Mouse (Mus musculus): ENCODE measurements around the gene Gars. TPM values are rescaled to one million over a fixed set of nuclear protein-coding genes. Genes with fewer than 3 reads are reported as not detected.

The Gars gene
- total RNA-seq, 1 experiment from 2014 or later: 119 TPM

DNA sequence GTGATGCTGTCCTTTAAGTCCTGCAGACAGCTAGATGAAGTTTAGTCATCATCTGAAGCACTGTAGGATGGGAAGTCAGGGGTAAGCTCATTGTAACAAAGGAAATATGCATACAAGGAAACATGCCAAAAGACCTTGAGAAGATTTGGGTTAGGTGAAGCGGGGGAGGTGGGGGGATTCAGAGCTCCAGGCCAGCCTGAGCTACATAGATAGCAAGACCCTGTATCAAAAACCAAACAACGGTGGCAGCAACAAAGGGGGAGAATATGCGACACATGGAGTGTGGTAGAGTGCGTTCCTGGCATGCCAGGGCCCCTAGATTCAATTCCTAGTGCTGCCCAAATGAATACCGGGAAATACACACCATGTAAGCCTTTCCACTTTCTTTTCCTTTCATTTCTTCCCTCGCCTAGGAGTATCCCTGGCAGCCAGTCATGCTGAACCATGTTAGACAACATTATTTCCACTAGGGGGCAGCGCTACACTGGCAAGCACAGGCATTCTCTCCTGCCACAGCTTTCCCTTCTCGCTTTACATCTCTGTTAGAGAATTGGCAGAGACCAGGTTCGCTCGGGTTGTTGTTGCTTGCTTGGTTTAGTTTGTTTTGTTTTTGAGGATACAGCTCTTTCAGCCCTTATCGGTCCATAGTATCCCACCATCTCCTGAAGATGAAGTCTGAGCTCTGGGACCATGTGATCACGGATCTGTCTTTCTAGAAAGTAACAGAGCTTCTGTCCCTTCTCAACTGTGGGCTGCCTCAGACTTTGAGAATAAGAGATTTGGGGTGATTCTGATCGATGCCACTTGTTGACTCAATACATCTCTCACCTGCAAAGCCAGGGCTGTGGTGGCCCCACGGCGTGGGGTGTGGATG is 20.9 kb upstream of the Gars start:
- peak; percentile 77 to 85 for ATAC-seq (replicated peaks in 1 of 2; ENCODE audit: insufficient read depth in 1 of 2, low FRiP score in 2 of 2, low TSS enrichment in 1 of 2, low read depth in 1 of 2, poor library complexity in 2 of 2, severe bottlenecking in 2 of 2)

DNA sequence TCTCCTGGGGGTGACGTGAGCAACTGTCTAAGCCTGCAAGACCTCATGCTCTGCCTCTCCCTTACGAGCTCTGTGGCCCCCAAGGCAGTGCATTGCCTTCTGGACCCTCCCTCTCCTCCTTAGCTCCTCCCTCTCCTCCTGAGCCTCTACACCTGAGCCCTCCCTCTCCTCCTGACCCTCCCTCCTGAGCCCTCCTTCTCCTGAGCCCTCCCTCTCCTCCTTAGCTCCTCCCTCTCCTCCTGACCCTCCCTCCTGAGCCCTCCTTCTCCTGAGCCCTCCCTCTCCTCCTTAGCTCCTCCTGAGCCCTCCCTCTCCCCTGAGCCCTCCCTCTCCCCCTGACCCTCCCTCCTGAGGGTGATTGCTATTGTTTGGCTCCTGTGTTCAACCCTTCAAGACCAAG is 19.4 kb upstream of the Gars start:
- no peak for ATAC-seq (replicated peaks in 1 of 2; ENCODE audit: insufficient read depth in 1 of 2, low FRiP score in 2 of 2, low TSS enrichment in 1 of 2, low read depth in 1 of 2, poor library complexity in 2 of 2, severe bottlenecking in 2 of 2)

DNA sequence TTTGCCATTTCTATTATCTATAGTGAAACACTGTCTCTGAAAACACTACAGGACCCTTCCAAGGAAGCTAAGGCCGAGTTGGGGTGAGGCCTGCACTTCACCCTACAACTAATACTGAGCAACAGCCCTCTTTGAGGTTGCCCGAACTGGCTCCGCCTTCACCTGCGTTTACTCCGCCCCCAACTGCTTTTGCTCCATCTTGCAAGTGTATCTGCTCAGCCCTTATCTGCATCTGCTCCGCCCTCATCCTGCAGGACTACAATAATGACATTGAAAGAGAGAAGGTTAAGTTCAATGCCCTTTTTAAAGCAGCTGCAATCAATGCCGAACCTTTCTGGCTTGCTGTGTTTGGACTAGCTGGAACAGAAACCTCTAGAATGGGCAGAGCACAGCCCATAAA is 16.0 kb upstream of the Gars start:
- ATAC-seq (replicated peaks in 1 of 2; ENCODE audit: insufficient read depth in 1 of 2, low FRiP score in 2 of 2, low TSS enrichment in 1 of 2, low read depth in 1 of 2, poor library complexity in 2 of 2, severe bottlenecking in 2 of 2): no peak

- no peak for ATAC-seq (replicated peaks in 1 of 2; ENCODE audit: insufficient read depth in 1 of 2, low FRiP score in 2 of 2, low TSS enrichment in 1 of 2, low read depth in 1 of 2, poor library complexity in 2 of 2, severe bottlenecking in 2 of 2)
Observed at GRCm38 (mm10) chr6:55027642-55028041, 10.2 kb upstream of the Gars start.

GRCm38 (mm10) chr6:55036731-55037130 is 1.1 kb upstream of the Gars start:
- ATAC-seq (replicated peaks in 1 of 2; ENCODE audit: insufficient read depth in 1 of 2, low FRiP score in 2 of 2, low TSS enrichment in 1 of 2, low read depth in 1 of 2, poor library complexity in 2 of 2, severe bottlenecking in 2 of 2): no peak

DNA sequence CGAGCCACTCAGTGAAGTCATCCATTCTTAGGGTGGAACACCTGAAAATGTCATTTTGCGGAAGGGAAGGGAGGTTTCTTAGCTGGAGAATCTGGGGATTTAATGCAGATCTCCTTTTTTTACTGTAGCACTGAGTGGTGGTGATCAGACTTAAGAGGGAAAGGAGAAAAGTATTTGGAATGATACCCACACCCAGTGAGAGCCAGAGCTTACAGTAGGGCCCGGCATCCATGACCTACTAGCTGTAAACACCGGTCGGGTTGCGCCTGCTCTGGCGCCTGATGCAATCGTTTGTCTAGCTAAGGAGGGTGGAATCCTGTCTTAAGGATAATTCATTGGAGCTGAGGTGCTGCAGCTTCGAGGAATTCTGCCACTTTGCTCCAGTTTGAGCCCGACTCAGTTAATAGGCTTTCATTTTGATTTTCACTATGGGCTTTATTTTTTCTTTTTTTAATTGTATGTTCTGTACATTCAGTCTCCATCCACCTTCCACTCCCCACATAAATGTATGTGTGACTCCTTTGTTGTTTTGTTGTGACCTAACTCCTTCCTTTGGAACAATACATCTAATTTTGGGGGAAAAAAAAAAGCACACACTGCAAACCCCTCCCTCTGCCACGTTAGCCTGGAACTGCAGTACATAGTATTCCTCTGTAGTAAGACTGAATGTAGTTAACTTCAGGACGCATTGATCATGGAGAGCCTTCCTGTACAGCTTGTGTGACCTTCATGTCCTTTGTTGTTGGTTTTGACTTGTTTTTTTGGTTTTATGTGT is 1.1 kb downstream of the Gars start:
- no peak for ATAC-seq (replicated peaks in 1 of 2; ENCODE audit: insufficient read depth in 1 of 2, low FRiP score in 2 of 2, low TSS enrichment in 1 of 2, low read depth in 1 of 2, poor library complexity in 2 of 2, severe bottlenecking in 2 of 2)

- no peak for ATAC-seq (replicated peaks in 1 of 2; ENCODE audit: insufficient read depth in 1 of 2, low FRiP score in 2 of 2, low TSS enrichment in 1 of 2, low read depth in 1 of 2, poor library complexity in 2 of 2, severe bottlenecking in 2 of 2)
Observed at GRCm38 (mm10) chr6:55039446-55039783, 1.6 kb downstream of the Gars start.

- ATAC-seq (replicated peaks in 1 of 2; ENCODE audit: insufficient read depth in 1 of 2, low FRiP score in 2 of 2, low TSS enrichment in 1 of 2, low read depth in 1 of 2, poor library complexity in 2 of 2, severe bottlenecking in 2 of 2): no peak
Observed at GRCm38 (mm10) chr6:55040031-55040430, 2.2 kb downstream of the Gars start.

DNA sequence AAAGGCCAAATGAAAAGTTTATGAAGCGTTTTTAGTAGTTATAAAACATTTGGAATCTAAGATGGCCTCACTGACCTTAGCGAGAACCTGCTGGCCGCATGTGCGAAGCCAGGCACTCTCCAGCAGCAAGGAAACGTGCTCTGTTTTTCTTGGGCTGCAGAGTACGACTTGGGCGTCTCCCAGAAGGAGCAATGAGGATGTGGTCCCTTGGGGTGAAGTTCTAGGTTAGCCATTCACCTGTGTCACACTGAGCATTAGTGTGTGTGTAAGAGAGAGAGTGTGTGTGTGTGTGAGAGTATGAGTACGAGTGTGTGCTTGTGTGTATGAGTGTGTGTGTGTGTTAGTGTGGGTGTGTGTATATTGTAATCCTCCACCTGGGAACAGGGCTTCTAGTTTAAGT is 5.4 kb downstream of the Gars start:
- no peak for ATAC-seq (replicated peaks in 1 of 2; ENCODE audit: insufficient read depth in 1 of 2, low FRiP score in 2 of 2, low TSS enrichment in 1 of 2, low read depth in 1 of 2, poor library complexity in 2 of 2, severe bottlenecking in 2 of 2)

GRCm38 (mm10) chr6:55044542-55044941 is 6.7 kb downstream of the Gars start:
- no peak for ATAC-seq (replicated peaks in 1 of 2; ENCODE audit: insufficient read depth in 1 of 2, low FRiP score in 2 of 2, low TSS enrichment in 1 of 2, low read depth in 1 of 2, poor library complexity in 2 of 2, severe bottlenecking in 2 of 2)

DNA sequence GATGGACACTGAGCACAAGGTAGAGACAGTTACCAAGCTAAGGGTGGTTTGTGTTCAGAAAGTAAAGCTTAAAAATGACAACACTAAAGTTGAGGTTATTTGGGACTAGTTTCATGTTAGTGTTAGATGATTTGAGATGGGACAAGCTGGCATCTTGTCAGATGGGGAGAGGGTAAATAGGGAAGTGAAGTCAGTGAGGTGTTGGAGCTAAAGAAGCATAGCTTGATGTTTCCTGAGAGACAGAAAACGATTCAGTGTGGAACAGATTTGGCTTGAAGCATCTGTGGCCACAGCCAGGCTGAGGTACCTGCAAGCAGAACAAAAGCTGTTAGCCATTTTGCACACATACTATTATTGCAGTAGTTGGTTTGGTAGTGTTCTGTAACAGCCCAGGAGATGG is 7.5 kb downstream of the Gars start:
- ATAC-seq (replicated peaks in 1 of 2; ENCODE audit: insufficient read depth in 1 of 2, low FRiP score in 2 of 2, low TSS enrichment in 1 of 2, low read depth in 1 of 2, poor library complexity in 2 of 2, severe bottlenecking in 2 of 2): no peak

GRCm38 (mm10) chr6:55049186-55049585 is 11.4 kb downstream of the Gars start:
- ATAC-seq (replicated peaks in 1 of 2; ENCODE audit: insufficient read depth in 1 of 2, low FRiP score in 2 of 2, low TSS enrichment in 1 of 2, low read depth in 1 of 2, poor library complexity in 2 of 2, severe bottlenecking in 2 of 2): no peak

DNA sequence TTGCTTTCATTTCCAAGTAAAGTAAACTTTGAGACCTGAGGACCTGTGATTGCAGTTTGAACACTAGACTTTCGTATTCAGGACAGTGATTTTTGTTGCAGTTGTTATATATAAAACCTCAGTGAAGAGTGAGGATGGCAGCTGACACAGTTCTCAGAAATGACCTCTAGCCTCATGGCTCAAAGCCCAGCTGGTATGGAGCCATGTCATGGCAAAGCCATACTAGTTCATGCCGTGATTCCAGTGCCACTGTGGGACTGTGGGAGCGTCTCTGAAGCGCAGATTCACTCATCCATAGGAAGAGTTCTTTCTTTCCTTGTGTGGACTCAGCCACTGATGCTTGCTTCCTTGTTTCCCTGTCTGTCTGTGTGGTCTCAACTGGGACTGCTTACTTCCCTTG is 16.7 kb downstream of the Gars start:
- ATAC-seq (replicated peaks in 1 of 2; ENCODE audit: insufficient read depth in 1 of 2, low FRiP score in 2 of 2, low TSS enrichment in 1 of 2, low read depth in 1 of 2, poor library complexity in 2 of 2, severe bottlenecking in 2 of 2): no peak

DNA sequence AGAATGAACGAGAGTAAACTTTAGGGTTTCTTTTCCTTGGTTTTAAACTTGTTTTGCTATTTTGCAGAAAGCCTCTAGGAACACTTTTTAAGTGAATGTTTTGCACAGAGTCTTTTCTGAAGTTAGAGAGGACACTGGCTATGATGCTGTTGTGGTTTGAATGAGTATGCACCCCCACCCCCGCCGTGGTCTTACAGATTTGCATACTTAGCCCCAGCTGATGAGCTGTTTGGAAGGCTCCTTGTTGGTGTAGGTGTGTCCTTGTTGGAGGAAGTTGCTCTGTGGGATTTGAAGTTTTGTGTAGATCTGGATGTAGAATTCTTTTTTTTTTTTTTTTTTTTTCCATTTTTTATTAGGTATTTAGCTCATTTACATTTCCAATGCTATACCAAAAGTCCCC is 19.6 kb downstream of the Gars start:
- no peak for ATAC-seq (replicated peaks in 1 of 2; ENCODE audit: insufficient read depth in 1 of 2, low FRiP score in 2 of 2, low TSS enrichment in 1 of 2, low read depth in 1 of 2, poor library complexity in 2 of 2, severe bottlenecking in 2 of 2)

GRCm38 (mm10) chr6:55060241-55060825 is 22.5 kb downstream of the Gars start:
- ATAC-seq (replicated peaks in 1 of 2; ENCODE audit: insufficient read depth in 1 of 2, low FRiP score in 2 of 2, low TSS enrichment in 1 of 2, low read depth in 1 of 2, poor library complexity in 2 of 2, severe bottlenecking in 2 of 2): no peak

- ATAC-seq (replicated peaks in 1 of 2; ENCODE audit: insufficient read depth in 1 of 2, low FRiP score in 2 of 2, low TSS enrichment in 1 of 2, low read depth in 1 of 2, poor library complexity in 2 of 2, severe bottlenecking in 2 of 2): no peak
Observed at GRCm38 (mm10) chr6:55061328-55061727, 23.5 kb downstream of the Gars start.

DNA sequence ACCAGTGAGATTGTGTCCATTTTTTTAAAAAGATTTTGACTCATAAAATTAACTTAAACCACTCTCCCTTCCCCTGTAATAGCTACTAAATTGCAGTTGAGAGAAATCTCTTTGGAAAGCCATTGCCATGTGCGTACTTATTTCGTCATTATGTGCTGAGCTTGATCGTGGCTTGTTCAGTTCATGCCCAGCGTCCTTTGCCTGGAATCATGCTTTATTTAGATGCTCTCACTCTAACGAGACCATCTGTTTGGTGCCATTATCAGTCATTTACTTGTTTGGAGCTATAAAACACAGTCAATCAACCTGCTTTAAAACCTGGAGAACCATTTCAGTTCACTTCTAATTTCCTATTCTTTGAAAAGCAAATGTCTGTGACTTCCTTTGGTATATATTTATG is 24.4 kb downstream of the Gars start:
- no peak for ATAC-seq (replicated peaks in 1 of 2; ENCODE audit: insufficient read depth in 1 of 2, low FRiP score in 2 of 2, low TSS enrichment in 1 of 2, low read depth in 1 of 2, poor library complexity in 2 of 2, severe bottlenecking in 2 of 2)

GRCm38 (mm10) chr6:55063793-55064476 is 26.1 kb downstream of the Gars start:
- ATAC-seq (replicated peaks in 1 of 2; ENCODE audit: insufficient read depth in 1 of 2, low FRiP score in 2 of 2, low TSS enrichment in 1 of 2, low read depth in 1 of 2, poor library complexity in 2 of 2, severe bottlenecking in 2 of 2): no peak
